In the genomic region with DNA sequence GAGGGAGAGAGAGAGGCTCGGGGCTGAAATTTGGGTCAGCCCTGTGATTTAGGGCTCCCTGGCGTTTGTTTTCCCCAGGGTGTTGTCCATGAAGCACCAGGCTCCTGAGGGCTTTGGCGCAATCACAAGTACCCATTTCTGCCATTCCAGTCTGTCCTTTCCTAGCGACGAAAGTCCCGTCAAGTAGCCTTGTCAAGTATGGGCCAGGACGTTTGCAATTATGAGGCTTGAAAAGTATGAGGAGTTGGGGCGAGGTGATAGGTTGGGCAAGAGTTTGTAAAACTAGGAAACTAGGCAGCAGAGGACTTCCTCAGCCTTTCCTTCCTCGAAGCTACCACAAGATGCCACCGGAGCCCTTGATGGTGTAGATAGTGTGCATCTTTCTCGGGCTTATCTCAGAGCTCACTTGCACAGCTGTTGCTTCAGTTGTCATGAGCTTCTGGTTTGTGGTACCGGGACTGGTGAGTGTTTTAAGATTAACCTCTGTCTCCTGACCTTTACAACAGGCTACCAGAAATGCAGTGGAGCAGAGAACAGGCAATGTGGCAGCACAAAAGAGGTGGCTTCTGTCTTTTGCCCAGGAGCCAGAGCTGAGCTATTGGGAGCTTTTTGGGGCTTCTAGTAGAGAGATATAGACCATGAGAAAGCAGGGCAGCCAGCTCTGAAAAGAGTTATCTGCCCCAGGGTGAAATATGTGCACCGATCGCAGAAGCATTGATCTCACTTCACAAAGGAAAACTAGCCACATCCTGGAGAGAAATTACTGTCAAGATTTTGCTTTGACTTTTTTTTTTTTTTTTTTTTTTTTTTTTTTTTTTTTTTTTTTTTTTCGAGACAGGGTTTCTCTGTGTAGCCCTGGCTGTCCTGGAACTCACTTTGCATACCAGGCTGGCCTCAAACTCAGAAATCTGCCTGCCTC, we compare ENCODE assay signal across 8 mouse cellular contexts. TPM values are rescaled to one million over a fixed set of nuclear protein-coding genes. Genes with fewer than 3 reads are reported as not detected.
DNase-seq lines count a peak whose midpoint lies in the region; ATAC-seq and TF ChIP-seq lines count a peak whose summit lies in the region.

No protein-coding gene starts in this region.

- no peaks in the 10 kb centered on the region for H3K36me3 ChIP-seq in testis, adult 2 months (ENCODE audit: control insufficient read depth, insufficient read depth, low read length)
- H3K36me3 ChIP-seq in kidney, embryonic 14.5 days (ENCODE audit: control insufficient read depth, insufficient read depth, low read length): no peaks in the 10 kb centered on the region
- H3K36me3 ChIP-seq in stomach, embryonic 16.5 days (ENCODE audit: control insufficient read depth, insufficient read depth, low read length): no peaks in the 10 kb centered on the region

- H3K4me3 ChIP-seq in testis, adult 2 months (ENCODE audit: control insufficient read depth, low read depth, low read length): peak overlapping the region; percentile 99
- peak overlapping the region; percentile 83 for H3K4me3 ChIP-seq in kidney, embryonic 14.5 days (ENCODE audit: low read length)
- peak overlapping the region; percentile 79 for H3K4me3 ChIP-seq in stomach, embryonic 16.5 days (replicated peaks; ENCODE audit: low read length)

- no peak for DNase-seq in testis, postnatal 14 days (ENCODE audit: low spot score)
- DNase-seq in lung, postnatal 4 days: peak; percentile 68 to 78
- DNase-seq in right cerebral cortex, postnatal 14 days: no peak
- no peak for DNase-seq in testis, postnatal 10 days (ENCODE audit: low spot score)

- peak overlapping the region; percentile 97 for H3K4me2 ChIP-seq in kidney, embryonic 14.5 days (replicated peaks; ENCODE audit: low read depth, low read length)
- H3K4me2 ChIP-seq in stomach, embryonic 16.5 days (ENCODE audit: low read depth, low read length): peak overlapping the region; percentile 95

- H3K27ac ChIP-seq in testis, adult 2 months (ENCODE audit: control insufficient read depth, insufficient read depth, low read depth, low read length): peak overlapping the region; percentile 86
- no peak overlapping the region for H3K27ac ChIP-seq in kidney, embryonic 14.5 days (ENCODE audit: low read depth, low read length)
- no peak overlapping the region for H3K27ac ChIP-seq in stomach, embryonic 16.5 days (ENCODE audit: low read length)

- H3K9me3 ChIP-seq in kidney, embryonic 14.5 days (ENCODE audit: control insufficient read depth, low read length): no peaks in the 10 kb centered on the region
- no peaks in the 10 kb centered on the region for H3K9me3 ChIP-seq in stomach, embryonic 16.5 days (replicated peaks; ENCODE audit: control insufficient read depth, low read length)

- TF ChIP-seq POLR2A in testis, adult 2 months (IDR thresholded peaks at IDR 0.05; ENCODE audit: control insufficient read depth, low read depth, low read length): no peak

- peak overlapping the region; percentile 72 for H3K9ac ChIP-seq in kidney, embryonic 14.5 days (ENCODE audit: low read depth, low read length)
- H3K9ac ChIP-seq in stomach, embryonic 16.5 days (ENCODE audit: low read length): peak overlapping the region; percentile 85

- ATAC-seq in erythroblast, adult 5-6 weeks (replicated peaks; ENCODE audit: low FRiP score, poor library complexity, severe bottlenecking): peak; percentile 66
- no peak for ATAC-seq in kidney, embryonic 14.5 days (ENCODE audit: low FRiP score, low TSS enrichment)
- no peak for ATAC-seq in stomach, embryonic 16.5 days (ENCODE audit: insufficient read depth, low FRiP score)

- TF ChIP-seq CTCF in testis, adult 2 months (IDR thresholded peaks at IDR 0.05; ENCODE audit: control insufficient read depth, insufficient read depth, insufficient replicate concordance, low read depth, low read length): no peak

- WGBS in kidney, embryonic 14.5 days: 15% methylated on average over 14 of the region's 15 CpGs
- 19% methylated on average over 15 of the region's 15 CpGs for WGBS in stomach, embryonic 16.5 days

- peaks cover 9% of the 10 kb centered on the region for H3K4me1 ChIP-seq in testis, adult 2 months (ENCODE audit: control insufficient read depth, insufficient read depth, low read length)
- peaks cover 10% of the 10 kb centered on the region for H3K4me1 ChIP-seq in kidney, embryonic 14.5 days (ENCODE audit: control insufficient read depth, insufficient read depth, low read length)
- H3K4me1 ChIP-seq in stomach, embryonic 16.5 days (ENCODE audit: control insufficient read depth, insufficient read depth, low read length): peaks cover 17% of the 10 kb centered on the region

- no peaks in the 10 kb centered on the region for H3K27me3 ChIP-seq in testis, adult 2 months (ENCODE audit: control insufficient read depth, insufficient read depth, low read length)
- no peaks in the 10 kb centered on the region for H3K27me3 ChIP-seq in kidney, embryonic 14.5 days (ENCODE audit: control insufficient read depth, insufficient read depth, low read length)
- no peaks in the 10 kb centered on the region for H3K27me3 ChIP-seq in stomach, embryonic 16.5 days (ENCODE audit: control insufficient read depth, insufficient read depth, low read length)

RNA-seq across cellular contexts. Expression of a gene that starts 10.9 kb away (rescaled TPM):
- polyA plus RNA-seq in testis, adult 2 months (2012; rRNA removed): 19.3 and 26.9 TPM in 2 replicates
- total RNA-seq in erythroblast, adult 5-6 weeks (2015; ENCODE audit: low replicate concordance): 27.3 and 37.0 TPM in 2 replicates
- 15.2 and 15.8 TPM in 2 replicates for total RNA-seq in erythroblast, adult 5-6 weeks (2017; ENCODE audit: low replicate concordance)
- polyA plus RNA-seq in kidney, embryonic 14.5 days (2014; fragmentation: Nextera tagmentation; extraction: Ambion mirVana): 22.2 and 26.4 TPM in 2 replicates
- 33.0 and 35.8 TPM in 2 replicates for polyA plus RNA-seq in stomach, embryonic 16.5 days (2015; fragmentation: Nextera tagmentation; extraction: Ambion mirVana)

RNA-seq across cellular contexts. Expression of a gene that starts 38.0 kb away (rescaled TPM):
- 24.2 and 24.7 TPM in 2 replicates for polyA plus RNA-seq in testis, adult 2 months (2012; rRNA removed)
- total RNA-seq in erythroblast, adult 5-6 weeks (2015; ENCODE audit: low replicate concordance): 14.2 and 24.2 TPM in 2 replicates
- total RNA-seq in erythroblast, adult 5-6 weeks (2017; ENCODE audit: low replicate concordance): 26.2 and 34.7 TPM in 2 replicates
- polyA plus RNA-seq in kidney, embryonic 14.5 days (2014; fragmentation: Nextera tagmentation; extraction: Ambion mirVana): 177 and 183 TPM in 2 replicates
- 114 and 118 TPM in 2 replicates for polyA plus RNA-seq in stomach, embryonic 16.5 days (2015; fragmentation: Nextera tagmentation; extraction: Ambion mirVana)

RNA-seq across cellular contexts. Expression of a gene that starts 49.4 kb away (rescaled TPM):
- 61.0 and 64.0 TPM in 2 replicates for polyA plus RNA-seq in testis, adult 2 months (2012; rRNA removed)
- 5.2 and 5.4 TPM in 2 replicates for total RNA-seq in erythroblast, adult 5-6 weeks (2015; ENCODE audit: low replicate concordance)
- 8.6 and 17.4 TPM in 2 replicates for total RNA-seq in erythroblast, adult 5-6 weeks (2017; ENCODE audit: low replicate concordance)
- polyA plus RNA-seq in kidney, embryonic 14.5 days (2014; fragmentation: Nextera tagmentation; extraction: Ambion mirVana): 13.7 and 17.5 TPM in 2 replicates
- 13.9 and 14.5 TPM in 2 replicates for polyA plus RNA-seq in stomach, embryonic 16.5 days (2015; fragmentation: Nextera tagmentation; extraction: Ambion mirVana)

RNA-seq across cellular contexts. Expression of a gene that starts 52.0 kb away (rescaled TPM):
- 1.2 and 1.6 TPM in 2 replicates for polyA plus RNA-seq in testis, adult 2 months (2012; rRNA removed)
- 4.2 and 7.5 TPM in 2 replicates for total RNA-seq in erythroblast, adult 5-6 weeks (2015; ENCODE audit: low replicate concordance)
- 0.77 and 1.3 TPM in 2 replicates for total RNA-seq in erythroblast, adult 5-6 weeks (2017; ENCODE audit: low replicate concordance)
- 9.5 and 9.7 TPM in 2 replicates for polyA plus RNA-seq in kidney, embryonic 14.5 days (2014; fragmentation: Nextera tagmentation; extraction: Ambion mirVana)
- 10.1 and 10.8 TPM in 2 replicates for polyA plus RNA-seq in stomach, embryonic 16.5 days (2015; fragmentation: Nextera tagmentation; extraction: Ambion mirVana)

RNA-seq across cellular contexts. Expression of a gene that starts 59.1 kb away (rescaled TPM):
- polyA plus RNA-seq in testis, adult 2 months (2012; rRNA removed): 4.3 and 4.8 TPM in 2 replicates
- total RNA-seq in erythroblast, adult 5-6 weeks (2015; ENCODE audit: low replicate concordance): 6.7 and 20.8 TPM in 2 replicates
- 4.5 and 15.1 TPM in 2 replicates for total RNA-seq in erythroblast, adult 5-6 weeks (2017; ENCODE audit: low replicate concordance)
- polyA plus RNA-seq in kidney, embryonic 14.5 days (2014; fragmentation: Nextera tagmentation; extraction: Ambion mirVana): 67.9 and 93.7 TPM in 2 replicates
- polyA plus RNA-seq in stomach, embryonic 16.5 days (2015; fragmentation: Nextera tagmentation; extraction: Ambion mirVana): 85.7 and 88.8 TPM in 2 replicates

Comparison
In these comparisons a context has a peak if more than half of its experiments do, and no peak if none do; other contexts are left out.
1. DNase-seq: peak in lung, postnatal 4 days (2 of 2); none in testis, postnatal 14 days (single experiment), right cerebral cortex, postnatal 14 days (single experiment) and testis, postnatal 10 days (single experiment).
2. Peak in every context shown above with its lines, with median percentiles within 50 percentile points of each other: H3K4me3 ChIP-seq.